Mouse (Mus musculus) thymus, postnatal 0 days (tissue): Measurements from ENCODE around the gene Tfrc. TPM values are rescaled to one million over a fixed set of nuclear protein-coding genes. Genes with fewer than 3 reads are reported as not detected.

ENCODE experiments used
- DNase-seq: peaks from one replicate; pipeline ENCODE4 v3.0.0-alpha.2; 2015; ENCODE audit warnings: low spot score
- polyA plus RNA-seq: library from polyadenylated mRNA; unstranded; fragments of >200 nt; fragmentation: Nextera tagmentation; extraction: Ambion mirVana; gene quantifications from 2 replicates; pipeline ENCODE4 v1.2.1, GENCODE M21; 2015

The Tfrc gene
- 40.0 and 43.4 TPM in 2 replicates for polyA plus RNA-seq

DNA sequence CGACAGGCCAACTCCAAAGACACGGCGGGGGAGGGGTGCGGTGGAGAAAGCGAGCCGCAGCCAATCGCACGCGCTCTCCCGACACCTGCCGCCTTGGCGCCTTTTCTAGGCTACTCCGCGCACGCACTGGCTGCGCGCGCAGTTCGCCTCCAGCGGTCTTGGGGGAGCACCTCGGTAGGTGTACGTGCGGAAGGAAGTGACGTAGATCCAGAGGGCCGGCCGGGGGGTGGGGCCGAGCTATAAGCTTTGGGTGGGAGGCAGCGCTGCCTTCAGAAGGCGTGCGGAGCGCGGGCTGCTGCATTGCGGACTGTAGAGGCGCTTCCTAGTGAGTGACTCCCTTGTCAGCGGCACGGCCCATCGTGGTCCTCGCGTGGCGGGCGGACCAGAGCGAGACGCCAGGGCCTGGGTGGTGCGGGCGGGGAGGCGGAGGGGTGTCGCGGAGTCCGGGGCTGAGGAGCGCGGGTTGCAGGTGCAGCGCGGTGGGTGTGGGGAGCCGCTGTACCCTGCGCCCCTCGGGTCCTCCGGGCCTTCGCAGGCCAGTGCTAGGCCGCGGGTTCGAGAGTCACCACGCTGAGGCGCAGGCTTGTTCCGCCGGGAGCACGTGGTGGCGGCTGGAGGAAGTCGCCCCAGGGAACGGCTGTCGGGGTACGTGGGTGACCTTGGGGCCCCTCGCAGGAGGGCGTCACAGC, at the start of gene Tfrc:
Gene Tfrc (plus strand): TSS at position 209 of the 689 bp plus-strand sequence.
- DNase-seq: peak; percentile 100

DNA sequence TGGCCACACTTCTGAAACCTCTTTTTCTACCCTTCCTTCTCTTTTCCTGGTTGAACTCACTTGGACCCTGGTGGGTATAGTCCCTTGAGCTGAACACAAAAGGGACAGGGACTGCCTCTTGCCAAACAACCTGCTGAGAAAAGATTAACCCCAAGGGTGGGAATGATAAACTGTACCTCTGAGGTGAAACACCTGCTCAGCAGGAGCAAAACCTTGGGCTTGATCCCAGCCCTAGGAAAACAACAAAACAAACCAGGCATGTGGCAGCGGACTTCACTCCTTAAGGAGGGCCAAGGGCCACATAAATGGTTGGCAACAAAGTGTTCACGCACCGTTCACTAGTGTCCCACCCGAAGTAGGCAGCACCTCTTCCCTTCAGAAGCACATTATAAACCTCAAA, 49.2 kb upstream of the Tfrc start:
- DNase-seq: no peak

DNA sequence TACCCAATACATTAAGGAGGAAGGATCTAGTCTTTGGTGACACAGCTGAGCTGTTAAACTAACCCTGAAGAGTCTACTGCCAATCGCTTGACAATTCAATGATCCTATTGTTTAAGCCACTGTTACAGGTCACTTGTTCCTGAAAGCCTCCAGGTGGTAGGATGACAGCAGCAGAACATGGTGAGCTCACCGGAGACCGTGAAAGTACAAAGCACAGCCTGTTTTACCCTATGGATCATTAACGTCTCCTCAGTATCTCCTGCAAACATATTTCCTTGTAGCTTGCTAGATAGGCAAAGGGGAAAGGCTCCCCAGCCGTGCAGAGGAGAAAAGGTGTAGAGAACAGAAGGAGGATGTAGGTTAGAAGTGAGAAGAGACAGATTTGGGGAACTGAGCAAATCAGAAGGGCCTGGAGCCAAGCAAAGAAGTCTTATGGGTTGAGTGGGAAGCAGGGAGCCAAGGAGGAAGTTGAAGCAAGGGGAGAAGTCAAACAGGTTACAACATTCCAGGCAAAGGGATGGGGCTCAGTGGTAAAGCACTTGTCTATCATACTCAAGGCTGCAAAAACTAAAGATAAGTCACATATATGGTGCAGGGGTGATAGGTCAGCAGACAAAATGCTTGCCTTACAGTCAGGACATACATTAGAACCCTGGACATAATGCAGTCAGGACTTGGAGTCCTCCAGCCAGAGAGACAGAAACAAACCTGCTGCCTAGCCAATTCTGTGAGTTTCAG, 45.5 kb upstream of the Tfrc start:
- DNase-seq: no peak

DNA sequence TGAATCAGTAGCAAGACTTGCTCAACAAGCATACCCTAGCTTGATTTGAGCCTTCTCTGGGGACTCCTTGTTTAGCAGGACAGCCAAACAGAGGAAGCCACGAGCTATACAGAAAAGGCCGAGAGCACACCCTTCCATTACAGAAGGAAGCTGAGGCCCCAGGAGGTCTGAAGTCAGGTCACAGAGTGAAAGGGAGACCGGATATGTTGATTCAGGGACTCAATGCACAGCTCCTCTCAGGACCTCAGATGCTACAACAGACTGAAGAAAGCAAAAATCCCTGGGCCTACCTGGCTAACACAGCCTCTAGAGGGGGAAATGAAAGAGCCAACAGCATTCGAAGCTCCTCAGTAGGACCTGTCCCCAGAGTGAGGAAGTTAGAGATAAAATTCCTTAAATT, 41.4 kb upstream of the Tfrc start:
- peak; percentile 11 for DNase-seq

DNA sequence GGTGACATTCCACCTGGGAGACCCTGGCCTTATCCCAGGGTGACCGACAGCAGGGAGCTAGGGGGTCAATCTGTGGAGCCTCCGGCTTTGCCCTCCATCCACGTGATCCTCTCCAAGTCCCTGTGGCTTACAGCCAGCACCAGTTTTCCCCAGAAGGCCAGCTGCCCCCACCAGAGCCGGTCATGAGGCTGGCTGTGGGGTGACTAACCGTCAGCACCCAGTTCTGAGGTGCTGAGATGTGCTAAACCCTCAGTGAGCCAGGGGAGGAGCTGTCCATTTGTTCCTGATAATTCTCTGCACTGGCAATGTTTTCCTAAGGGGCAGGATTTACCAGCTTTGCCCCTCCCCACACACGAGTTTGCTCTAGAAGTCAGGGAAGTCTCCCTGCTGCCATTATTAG, 40.3 kb upstream of the Tfrc start:
- no peak for DNase-seq

DNA sequence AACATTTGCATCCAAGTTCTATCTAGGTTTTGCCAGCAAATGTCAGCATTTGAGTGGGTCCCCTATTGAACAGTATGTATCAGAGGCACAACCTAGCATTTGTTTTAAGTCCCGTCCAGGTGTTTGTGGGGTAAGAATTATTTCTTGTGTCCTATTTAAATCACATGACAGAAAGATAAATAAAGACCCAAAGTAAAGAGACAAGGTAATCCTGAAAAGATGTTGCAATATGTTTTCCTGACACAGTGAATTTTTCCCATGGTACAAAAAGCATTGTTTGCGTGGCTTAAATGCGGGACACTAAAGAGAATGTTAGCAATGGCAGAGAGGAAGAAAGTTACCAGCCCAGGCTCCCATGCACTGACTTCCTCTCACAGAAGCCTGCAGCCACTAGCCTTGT, 38.7 kb upstream of the Tfrc start:
- no peak for DNase-seq

DNA sequence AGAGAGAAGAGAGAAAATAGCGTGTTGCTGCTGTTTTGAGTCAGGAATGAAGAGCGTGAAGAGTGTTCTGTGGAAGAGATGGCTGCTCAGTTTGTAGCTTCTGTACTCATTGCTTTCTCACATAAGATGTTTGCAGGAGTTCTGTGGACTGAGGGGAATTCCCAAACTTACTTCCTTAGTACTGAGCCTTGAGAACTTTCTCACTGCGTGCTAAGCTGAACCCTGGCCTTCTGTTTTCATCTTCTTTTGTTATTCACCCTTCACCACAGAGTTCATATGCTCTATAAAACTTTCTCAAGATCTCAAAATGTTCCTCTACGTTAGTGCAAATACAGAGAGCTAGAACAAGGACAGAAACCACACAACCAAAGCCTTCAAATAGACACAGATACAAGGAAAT, 36.2 kb upstream of the Tfrc start:
- no peak for DNase-seq

DNA sequence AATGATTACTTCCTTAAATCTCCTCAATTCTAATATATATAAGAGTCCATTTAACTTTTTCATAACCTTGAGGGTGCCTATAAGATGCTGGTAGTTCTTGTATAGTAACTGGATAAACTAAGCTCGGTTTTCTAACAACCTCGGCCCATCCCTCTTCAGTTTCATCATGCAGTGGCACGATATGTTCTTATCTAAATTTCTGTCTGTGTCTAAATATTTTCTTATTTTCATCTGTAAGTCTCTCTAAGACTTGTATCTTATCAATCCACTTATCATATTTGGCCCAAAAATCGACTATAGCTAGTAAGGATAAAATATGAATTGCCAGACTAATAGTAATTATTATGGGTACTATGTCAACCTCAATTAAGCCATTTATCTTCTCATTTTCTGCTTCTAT, 22.2 kb upstream of the Tfrc start:
- no peak for DNase-seq

DNA sequence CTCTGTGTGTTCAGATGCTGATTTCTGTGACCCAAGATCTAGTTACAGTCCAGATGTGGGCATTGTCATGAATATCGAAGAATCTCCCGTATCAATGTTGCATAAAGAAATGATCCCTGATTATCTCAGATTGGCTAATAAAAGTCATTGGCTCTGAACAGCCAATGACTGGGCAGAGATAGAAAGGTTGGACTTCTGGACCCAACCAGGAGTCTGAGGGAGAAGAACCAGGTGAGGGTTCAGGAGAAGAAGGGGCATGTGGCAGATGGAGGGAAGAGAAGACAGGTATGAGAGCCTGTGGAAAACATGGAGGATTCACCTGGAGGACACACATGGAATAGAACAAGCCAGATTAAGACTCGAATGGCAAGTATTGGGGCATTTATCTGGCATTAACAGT, 20.2 kb upstream of the Tfrc start:
- DNase-seq: no peak

DNA sequence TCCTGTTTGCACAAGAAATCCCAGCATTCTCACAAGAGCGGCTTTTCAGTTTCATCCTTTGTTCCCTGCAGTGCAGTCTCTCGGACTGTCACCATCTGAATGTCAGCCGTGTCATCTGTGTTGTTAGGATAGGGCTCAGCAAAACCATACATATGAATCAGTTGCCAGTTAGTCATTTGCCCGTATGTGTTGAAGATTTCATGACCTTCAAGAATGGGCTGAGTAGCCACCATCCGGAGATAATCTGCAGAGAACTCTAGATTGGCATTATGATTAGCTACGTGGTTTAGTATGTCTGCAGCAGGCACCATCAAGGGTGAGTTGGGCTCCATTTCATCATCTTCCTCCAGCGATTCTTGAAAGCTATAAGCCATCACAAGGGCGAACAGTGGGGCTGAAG, 17.2 kb upstream of the Tfrc start:
- DNase-seq: no peak

DNA sequence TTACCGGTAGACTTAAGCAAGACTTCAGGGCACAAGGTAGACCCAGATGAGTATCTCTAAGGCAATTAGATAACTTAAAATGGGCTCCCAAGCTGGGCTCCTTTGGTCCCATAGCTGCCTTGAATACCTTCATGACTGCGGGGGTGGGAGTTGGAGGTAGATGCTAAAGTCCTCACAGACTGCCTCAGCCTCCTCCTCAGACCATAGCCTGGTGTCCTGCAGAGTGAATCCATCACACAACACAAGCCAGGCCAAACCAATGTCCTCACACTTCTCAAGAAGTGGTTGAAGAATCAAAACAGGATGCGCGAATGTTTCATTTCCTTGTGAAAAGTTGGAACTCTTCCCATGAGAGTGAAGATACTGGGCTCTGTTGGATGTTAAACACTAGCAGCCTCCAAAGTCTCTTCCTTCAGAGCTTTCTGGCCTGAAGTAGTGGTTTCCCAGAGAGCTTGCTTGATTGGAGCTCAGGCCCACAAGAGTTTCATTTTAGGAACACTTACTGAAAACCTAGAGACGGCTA, 15.4 kb upstream of the Tfrc start:
- DNase-seq: no peak

DNA sequence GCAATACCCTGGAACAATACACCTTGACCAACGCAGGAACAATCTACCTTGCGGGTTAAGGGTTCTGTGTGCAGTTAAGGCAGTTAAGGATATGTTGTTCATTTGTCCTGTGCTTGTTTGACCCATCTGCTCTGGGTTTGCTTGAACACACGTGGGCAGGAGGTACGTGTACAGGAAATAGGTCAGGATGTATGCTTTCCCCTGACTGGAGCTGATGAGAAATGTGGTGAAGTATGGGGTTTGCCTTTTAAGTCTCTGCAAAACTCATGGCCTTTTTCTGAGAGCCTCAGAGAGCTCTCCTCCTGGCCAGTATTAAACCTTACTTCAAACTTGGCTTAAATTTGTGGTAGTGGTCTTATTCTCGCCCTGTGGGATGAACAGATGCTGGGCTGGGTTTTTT, 14.8 kb upstream of the Tfrc start:
- DNase-seq: peak; percentile 58

DNA sequence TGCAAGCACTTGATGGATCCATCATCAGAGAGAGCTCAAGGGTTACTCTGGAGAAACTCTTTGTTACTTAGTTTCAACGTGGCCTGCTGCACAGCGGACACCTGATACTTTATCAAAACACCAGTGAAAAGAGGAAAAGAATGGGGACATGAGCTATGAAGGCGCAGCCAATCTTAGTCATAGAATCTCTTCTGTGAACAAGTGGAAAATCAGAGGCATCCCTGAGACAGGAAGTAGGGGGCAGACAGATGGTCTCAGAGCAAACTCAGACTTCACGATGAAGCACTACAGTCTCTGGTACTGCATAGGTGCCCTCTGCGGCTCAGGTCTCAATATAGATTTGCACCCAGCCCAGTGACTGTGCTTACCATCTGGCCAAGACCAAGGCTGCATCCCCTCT, 14.0 kb upstream of the Tfrc start:
- peak; percentile 49 for DNase-seq

DNA sequence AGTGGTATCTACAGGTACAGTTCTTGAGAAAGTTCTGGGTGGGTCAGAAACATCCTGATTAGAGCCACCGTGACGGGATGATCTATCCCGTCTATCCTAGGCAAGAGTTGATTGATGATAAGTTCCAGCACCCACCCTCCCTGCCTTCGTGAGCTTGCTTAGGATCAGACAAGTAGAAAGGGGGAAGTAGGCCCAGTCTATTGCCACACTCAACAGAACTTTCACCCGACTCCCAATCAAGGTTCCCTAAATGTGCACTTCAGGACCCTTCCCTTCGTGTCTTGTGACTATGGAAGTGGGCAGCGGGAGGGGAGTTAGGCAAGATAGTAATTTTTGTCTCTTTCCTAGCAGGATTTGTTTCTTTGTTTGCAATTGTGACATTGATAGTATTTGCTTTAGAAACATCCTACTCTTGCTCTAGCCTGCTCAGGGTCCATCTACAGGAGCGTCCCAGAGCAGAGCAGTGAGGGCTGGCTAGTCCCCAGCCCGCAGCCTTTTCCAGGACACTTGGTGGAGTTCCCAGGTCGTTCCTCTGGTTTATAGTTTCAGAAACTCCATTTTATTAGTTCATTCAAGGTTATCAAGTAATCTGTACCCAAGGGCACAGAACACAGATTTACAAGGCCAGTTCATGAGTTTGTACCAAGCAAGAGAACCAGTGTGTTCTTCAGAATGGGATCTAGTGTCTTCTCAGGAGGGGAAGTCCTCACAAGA, 13.4 kb upstream of the Tfrc start:
- DNase-seq: no peak

DNA sequence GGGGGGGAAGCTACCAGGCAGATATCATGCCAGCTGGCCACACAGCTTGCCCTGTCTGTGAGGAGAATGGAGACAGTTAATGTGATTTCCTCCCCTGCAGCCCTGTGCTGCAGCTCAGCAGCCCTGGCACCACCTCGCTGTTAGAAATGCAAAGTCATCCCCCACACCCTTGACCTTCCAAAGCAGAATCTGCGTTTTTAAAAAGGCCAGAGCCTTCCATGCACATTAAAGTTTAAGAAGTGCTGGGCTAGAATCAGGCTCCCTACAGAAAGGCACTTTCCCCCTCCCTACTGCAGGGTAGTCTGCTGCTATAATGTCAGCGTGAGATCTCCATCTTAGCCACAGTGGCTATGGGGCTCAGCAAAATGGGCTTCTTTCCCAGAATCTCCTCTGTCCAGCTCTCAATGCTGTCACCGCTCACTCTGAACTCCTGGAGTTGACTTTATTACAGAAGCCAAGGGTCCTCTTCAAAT, 10.8 kb upstream of the Tfrc start:
- DNase-seq: no peak

DNA sequence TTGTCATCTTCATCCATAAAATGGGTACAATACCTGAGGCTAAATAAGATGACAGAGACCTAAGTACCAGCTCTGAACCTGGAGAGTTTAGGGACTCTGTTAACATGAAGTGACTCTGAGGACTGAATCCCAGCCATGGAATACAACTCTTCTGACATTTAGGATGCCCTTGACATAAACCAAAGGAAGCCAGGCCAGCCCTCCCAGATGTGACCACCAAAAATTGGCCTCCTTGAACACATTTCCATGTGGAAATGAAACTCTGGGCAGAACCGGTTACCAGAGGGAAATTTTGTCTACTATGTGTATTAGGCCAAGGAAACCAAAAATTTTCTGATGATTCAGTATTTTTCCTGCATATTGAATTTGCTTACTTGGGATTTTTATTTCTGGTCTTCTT, 9.6 kb upstream of the Tfrc start:
- DNase-seq: no peak

DNA sequence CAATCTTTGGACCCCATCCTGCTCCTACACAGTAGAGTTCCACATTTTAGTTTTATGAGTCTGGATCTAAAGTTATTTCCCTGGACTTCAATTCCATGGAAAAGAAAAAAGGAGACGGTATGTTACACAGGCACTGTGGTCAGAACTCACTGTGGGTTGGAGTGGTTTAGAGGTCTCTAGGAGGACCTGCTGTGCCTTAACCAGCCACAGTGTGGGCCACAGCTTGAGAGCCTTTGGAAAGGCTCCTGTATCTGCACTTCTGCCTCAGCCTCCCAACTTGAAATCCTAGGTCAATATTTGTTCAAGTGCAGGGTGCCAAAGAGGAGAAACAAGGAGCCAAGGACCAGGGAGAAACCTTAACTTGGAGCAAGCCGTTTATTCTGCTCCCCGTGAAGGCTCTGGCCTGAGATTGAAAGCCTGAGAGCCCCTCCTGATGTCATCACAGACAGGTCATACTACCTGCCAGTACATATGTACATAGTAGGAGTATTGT, 6.5 kb upstream of the Tfrc start:
- DNase-seq: no peak

DNA sequence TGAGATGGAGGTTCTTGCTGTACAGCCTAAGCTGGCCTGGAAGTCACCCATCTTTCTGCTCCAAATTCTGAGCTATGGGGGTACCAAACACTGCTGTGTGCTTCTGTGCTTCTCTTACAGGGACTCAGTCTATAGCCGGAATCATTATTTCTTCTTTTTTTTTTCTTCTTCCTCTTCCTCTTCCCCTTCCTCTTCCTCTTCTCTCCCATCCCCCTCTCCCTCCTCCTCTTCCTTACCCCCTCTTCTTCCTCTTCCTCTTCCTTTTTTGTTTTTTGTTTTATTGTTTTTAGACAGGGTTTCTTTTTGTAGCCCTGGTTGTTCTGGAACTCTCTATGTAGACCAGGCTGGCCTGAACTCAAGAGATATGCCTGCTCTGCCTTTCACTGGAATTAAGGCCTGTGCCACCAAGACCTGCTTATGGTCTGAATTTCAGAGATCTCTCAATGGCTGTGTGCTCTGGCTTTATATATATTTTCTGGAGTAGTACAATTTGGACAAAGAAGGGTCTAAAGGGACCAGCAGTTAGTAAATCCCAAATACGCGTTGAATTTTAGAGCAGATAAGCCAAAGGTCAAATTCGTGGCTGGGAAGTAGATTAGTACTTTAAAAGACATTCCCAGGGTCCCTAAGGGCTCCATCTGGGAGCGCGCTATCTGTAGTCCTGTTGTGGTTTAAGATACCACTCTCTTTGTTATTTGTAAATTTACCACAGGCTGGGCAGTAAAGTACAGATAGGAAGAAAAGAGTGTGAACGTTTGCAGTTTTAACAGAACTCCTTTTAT, 967 bp upstream of the Tfrc start:
- DNase-seq: peak; percentile 6

DNA sequence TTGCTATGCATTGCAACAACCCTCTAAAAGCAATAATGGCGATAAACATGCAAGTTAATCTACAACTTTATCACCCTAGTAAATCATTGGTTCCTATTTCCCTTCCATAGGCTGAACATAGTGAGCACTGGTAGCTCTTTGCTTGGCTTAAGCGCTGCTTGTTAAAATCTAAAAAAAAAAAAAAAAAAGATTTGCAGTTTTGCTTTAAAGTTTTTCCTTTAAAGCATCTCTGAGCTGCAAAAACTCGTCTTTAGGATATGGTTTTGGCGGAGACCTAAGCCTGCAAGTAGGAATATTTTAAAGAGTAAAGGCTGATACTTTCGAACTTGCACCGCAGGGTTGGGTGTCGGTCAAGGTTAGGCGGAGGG, 392 bp upstream of the Tfrc start:
- DNase-seq: no peak

DNA sequence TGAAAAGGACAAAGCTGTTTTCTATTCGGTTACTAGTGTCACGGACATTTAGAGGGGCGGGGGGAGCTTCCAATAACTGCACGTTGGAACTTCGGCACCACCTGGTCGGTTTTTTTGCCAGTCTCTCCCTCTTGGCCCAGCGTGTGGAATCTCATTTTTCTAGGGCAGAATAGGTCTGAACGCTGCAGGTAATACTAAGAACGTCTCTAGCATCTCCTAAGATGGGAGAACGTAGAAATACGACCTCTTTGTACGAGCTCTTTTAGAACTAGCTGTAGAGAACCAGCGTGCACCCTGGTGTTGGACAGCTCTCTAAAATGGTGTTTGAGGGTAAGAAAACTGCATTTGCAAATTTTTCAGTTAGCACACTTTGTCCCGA, 670 bp downstream of the Tfrc start:
- DNase-seq: no peak
